Mouse (Mus musculus) midbrain, embryonic 13.5 days (tissue): Measurements from ENCODE around the gene Gclm. TPM values are rescaled to one million over a fixed set of nuclear protein-coding genes. Genes with fewer than 3 reads are reported as not detected.
"Not testable (repeated sequence)": the region's sequence is repeated elsewhere in the genome, so short reads cannot be mapped to it uniquely, and the experiment has no call there.

Source experiments
- ATAC-seq: fragments of 200-750 bp; cut with Nextera tagmentation; 2 replicates; pipeline ENCODE4 v1.8.0; 2017; ENCODE audit warnings: mild to moderate bottlenecking, moderate TSS enrichment, moderate library complexity
- H3K27ac ChIP-seq: fragments of 300-500 bp; sonication (generic); 2 replicates; pipeline ENCODE4 v1.5.1; 2015; ENCODE audit warnings: inconsistent platforms, mild to moderate bottlenecking, moderate library complexity
- H3K27me3 ChIP-seq: fragments of 300-500 bp; sonication (generic); 2 replicates; pipeline ENCODE4 v1.6.1; 2015; ENCODE audit warnings: mild to moderate bottlenecking, inconsistent platforms
- H3K36me3 ChIP-seq: fragments of 300-500 bp; sonication (generic); 2 replicates; pipeline ENCODE4 v1.6.1; 2015; ENCODE audit warnings: mild to moderate bottlenecking, inconsistent platforms
- H3K4me1 ChIP-seq: fragments of 300-500 bp; sonication (generic); replicated peaks from 2 replicates; pipeline ENCODE4 v1.6.1; 2015; ENCODE audit warnings: inconsistent platforms
- H3K4me2 ChIP-seq: fragments of 300-500 bp; sonication (generic); replicated peaks from 2 replicates; pipeline ENCODE4 v1.6.1; 2015; ENCODE audit warnings: moderate library complexity, mild to moderate bottlenecking, inconsistent platforms
- H3K4me3 ChIP-seq: fragments of 300-500 bp; sonication (generic); replicated peaks from 2 replicates; pipeline ENCODE4 v1.5.1; 2015; ENCODE audit warnings: mild to moderate bottlenecking, inconsistent platforms
- H3K9ac ChIP-seq: fragments of 300-500 bp; sonication (generic); replicated peaks from 2 replicates; pipeline ENCODE4 v1.6.1; 2015; ENCODE audit warnings: mild to moderate bottlenecking, inconsistent platforms
- H3K9me3 ChIP-seq: fragments of 300-500 bp; sonication (generic); 2 replicates; pipeline ENCODE4 v1.6.1; 2016; ENCODE audit warnings: mild to moderate bottlenecking, inconsistent platforms
- WGBS: fragments of 180-500 bp; shearing (Covaris S2); methylation state at CpG from one replicate; pipeline ENCODE4 v1.1.7; 2015; 5-methylcytosine and 5-hydroxymethylcytosine counted together
- polyA plus RNA-seq: library from polyadenylated mRNA; unstranded; fragments of >200 nt; fragmentation: Nextera tagmentation; extraction: Ambion mirVana; gene quantifications from 2 replicates; pipeline ENCODE4 v1.2.1, GENCODE M21; 2015

Gene Gclm
- polyA plus RNA-seq, 1 experiment from 2014 or later: 45.2 TPM

DNA sequence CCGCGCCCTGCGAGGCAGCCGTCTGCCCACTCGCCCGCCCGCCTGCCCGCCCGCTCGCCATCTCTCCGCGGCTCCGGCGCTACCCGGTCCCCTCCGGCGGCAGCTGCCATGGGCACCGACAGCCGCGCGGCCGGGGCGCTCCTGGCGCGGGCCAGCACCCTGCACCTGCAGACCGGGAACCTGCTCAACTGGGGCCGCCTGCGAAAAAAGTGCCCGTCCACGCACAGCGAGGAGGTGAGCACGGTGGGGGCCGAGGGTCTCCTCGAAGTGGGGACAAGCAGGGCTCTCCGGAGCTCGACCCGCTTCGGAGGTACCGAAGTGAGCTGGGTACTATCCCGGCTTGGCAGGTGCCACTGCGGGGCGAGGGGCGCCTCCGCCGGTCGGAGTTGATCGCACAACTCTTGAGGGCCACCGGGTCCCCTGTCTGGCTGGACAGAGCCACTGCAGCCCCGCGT lies 548 bp downstream of the Gclm start:
- Histone ChIP-seq H3K4me3 (peak overlapping the region; percentile 81), H3K27ac (peak overlapping the region; percentile 93), H3K9me3 (no peaks in the 10 kb centered on the region), H3K4me1 (peaks cover 19% of the 10 kb centered on the region), H3K4me2 (peak overlapping the region; percentile 62), H3K27me3 (no peaks in the 10 kb centered on the region), H3K36me3 (no peaks in the 10 kb centered on the region), H3K9ac (peak overlapping the region; percentile 92)
- 1% methylated on average over 37 of the region's 50 CpGs for WGBS
- peak; percentile 75 for ATAC-seq

DNA sequence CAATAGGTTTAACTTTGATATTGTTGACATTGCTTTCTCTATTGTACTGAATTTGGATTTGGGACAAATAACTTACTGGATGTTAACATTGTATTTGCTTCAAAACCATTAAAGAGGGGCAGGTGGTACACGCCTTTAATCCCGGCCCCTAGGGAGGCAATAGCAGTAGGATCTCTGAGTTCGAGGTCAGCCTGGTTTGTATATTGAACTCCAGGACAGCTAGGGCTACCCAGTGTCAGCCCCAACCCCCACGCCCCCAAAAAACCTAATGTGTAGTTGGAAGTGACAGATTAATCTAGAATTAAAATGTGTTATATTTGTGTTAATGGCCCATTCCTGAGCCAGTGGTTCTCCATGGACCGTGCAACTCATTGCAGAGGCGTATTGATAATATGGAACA lies 1.0 kb downstream of the Gclm start:
- 28% methylated on average over 6 of the region's 6 CpGs for WGBS
- H3K27me3 ChIP-seq: no peaks in the 10 kb centered on the region
- H3K9me3 ChIP-seq: no peaks in the 10 kb centered on the region
- H3K27ac ChIP-seq: no peak overlapping the region
- peak overlapping the region; percentile 81 for H3K4me3 ChIP-seq
- H3K4me2 ChIP-seq: peak overlapping the region; percentile 62
- H3K36me3 ChIP-seq: no peaks in the 10 kb centered on the region
- H3K4me1 ChIP-seq: peaks cover 19% of the 10 kb centered on the region
- no peak for ATAC-seq
- H3K9ac ChIP-seq: peak overlapping the region; percentile 92

DNA sequence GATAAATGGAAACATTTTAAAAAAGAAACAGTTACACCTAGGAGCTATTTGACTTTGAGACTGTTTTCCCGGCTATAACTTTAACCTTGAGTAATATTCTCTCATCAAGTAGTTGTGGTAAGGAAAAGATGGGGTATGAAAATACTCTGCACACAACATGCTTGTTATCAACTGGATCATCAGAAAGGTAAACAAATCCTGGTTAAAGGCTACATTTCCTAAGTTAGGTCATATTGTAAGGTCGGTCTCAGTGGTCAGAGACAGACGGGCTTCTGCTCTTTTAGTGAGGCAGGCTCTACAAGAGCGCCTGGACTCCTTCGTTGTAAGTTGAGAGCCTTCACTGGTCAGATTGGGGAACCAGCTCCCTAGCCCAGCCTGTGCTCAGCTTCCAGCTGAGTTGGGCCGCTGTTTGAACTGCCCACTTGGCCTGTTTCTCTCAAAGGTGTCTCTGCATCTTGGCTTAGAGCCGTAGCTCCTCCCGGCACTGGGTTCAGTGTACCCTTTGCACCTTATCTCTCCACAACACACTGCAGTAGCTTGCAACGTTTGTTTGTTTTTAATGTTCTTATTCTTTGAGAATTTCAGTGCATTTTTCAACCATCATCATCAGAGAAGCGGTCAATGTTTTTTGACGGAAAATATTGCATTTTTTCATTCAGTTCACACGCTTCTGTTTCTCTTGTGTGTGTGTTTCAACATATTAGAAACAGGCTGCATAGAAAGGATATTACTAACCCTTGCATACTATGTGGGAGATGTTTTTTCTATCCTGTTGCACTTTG lies 1.8 kb downstream of the Gclm start:
- Histone ChIP-seq H3K9ac (no peak overlapping the region), H3K4me2 (peak overlapping the region; percentile 62), H3K4me3 (peak overlapping the region; percentile 81), H3K4me1 (peaks cover 19% of the 10 kb centered on the region), H3K9me3 (no peaks in the 10 kb centered on the region), H3K27me3 (no peaks in the 10 kb centered on the region), H3K27ac (no peak overlapping the region), H3K36me3 (no peaks in the 10 kb centered on the region)
- ATAC-seq: no peak
- WGBS: 69% methylated on average over 12 of the region's 12 CpGs

DNA sequence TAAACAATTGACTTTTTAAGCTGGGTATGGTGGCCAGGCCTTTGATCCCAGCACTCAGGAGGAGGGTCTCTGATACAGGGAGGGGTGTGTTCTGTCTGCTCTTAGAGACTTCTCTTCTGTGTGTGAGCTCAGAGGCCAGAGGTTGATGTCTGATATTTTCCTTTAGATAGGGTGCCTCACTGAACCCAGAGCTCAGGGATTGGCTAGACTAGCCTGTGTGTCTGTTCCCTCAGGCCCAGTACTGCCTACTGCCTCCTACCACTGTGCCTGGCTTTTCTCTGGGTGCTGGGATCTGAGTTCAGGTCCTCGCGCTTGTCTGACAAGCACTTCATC lies 2.4 kb downstream of the Gclm start:
- WGBS: 93% methylated on average over 2 of the region's 2 CpGs
- Histone ChIP-seq H3K4me1 (peaks cover 19% of the 10 kb centered on the region), H3K27me3 (no peaks in the 10 kb centered on the region), H3K4me3 (0 out of 2 replicates have a peak overlapping the region, but pooled peaks have one; percentile 2), H3K27ac (no peak overlapping the region), H3K36me3 (no peaks in the 10 kb centered on the region), H3K9ac (no peak overlapping the region; the same call in 1 of the 2 replicates), H3K9me3 (no peaks in the 10 kb centered on the region), H3K4me2 (0 out of 2 replicates have a peak overlapping the region, but pooled peaks have one; percentile 62)
- no peak for ATAC-seq

DNA sequence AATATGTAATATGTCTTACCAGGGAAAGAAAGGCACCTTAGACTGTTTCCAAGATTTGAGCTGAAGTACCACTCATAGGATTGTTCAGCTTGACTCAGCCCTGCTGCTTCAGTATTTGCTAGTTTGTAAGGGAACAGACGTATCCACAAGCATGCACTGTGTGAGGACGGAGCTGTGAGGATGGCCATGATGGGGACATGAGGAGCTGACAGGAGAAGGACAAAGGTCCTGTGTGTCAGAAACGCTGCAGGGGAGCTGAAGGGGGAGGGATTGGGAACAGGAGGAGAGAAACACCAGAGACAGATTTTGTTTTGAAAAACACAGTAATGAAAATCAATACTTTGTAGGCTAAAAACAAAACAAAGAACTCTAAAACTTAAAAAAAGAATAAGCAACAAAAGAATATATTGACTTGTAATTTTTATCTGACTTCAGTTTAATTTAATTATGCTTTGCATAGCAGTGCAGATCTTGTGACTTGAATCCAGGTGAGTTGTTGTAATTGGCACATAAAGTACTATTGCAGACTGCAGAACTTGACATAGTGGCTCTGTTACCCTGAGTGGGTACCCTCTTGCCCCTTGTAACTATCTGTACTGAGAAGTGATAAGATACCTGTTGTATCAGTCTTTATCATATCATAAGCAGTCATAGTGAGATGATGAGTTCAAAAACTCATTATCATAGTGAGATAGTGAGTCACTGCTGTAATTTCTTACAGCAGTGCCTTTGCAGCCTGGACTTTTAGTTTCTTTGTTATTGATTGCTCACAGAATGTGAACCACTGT lies 7.3 kb downstream of the Gclm start:
- no peak overlapping the region for H3K4me2 ChIP-seq
- no peak for ATAC-seq
- H3K9ac ChIP-seq: no peak overlapping the region
- H3K9me3 ChIP-seq: no peaks in the 10 kb centered on the region
- H3K27me3 ChIP-seq: no peaks in the 10 kb centered on the region
- peaks cover 3% of the 10 kb centered on the region for H3K4me1 ChIP-seq
- 52% methylated on average over 3 of the region's 3 CpGs for WGBS
- 0 out of 2 replicates have a peak, but pooled peaks cover 3% of the 10 kb centered on the region for H3K36me3 ChIP-seq
- H3K4me3 ChIP-seq: no peak overlapping the region
- H3K27ac ChIP-seq: no peak overlapping the region

DNA sequence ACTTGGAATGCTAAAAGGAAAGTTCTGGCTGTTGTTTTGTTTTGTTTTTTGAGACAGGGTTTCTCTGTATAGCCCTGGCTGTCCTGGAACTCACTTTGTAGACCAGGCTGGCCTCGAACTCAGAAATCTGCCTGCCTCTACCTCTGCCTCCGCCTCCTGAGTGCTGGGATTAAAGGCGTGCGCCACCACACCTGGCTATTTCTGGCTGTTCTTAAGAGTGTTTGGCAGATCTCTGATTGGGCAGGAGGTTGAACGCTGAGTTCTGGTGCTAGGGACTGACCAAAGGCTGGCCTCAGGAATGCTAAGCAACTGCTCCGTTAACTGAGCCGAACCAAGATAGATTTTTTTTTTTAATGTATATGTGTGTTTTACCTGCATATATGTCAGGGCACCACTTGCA lies 8.7 kb downstream of the Gclm start:
- H3K4me1 ChIP-seq, H3K9ac ChIP-seq, ATAC-seq, H3K27ac ChIP-seq, H3K36me3 ChIP-seq, H3K4me2 ChIP-seq, H3K4me3 ChIP-seq, H3K27me3 ChIP-seq, H3K9me3 ChIP-seq: not testable (repeated sequence)
- 88% methylated on average over 7 of the region's 7 CpGs for WGBS

DNA sequence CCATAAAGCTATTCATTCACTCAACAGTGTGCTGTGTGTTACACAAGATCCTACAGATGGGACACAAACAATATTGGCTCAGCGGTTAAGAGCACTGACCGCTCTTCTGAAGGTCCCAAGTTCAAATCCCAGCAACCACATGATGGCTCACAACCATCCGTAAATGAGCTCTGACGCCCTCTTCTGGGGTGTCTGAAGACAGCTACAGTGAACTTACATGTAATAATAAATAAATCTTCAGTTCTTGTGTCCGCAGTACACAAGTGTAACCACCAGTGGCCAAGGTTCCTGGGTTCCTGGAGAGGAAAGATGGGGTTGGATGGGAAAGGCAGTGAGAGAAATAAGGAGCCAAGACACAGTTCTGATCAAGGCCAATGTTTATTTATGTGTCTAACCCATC lies 24.6 kb downstream of the Gclm start:
- Histone ChIP-seq H3K9ac (no peak overlapping the region), H3K4me1 (peaks cover 4% of the 10 kb centered on the region), H3K4me2 (no peak overlapping the region), H3K36me3 (peaks cover 12% of the 10 kb centered on the region), H3K27ac (no peak overlapping the region), H3K4me3 (no peak overlapping the region), H3K27me3 (no peaks in the 10 kb centered on the region), H3K9me3 (no peaks in the 10 kb centered on the region)
- ATAC-seq: no peak
- 75% methylated on average over 5 of the region's 5 CpGs for WGBS

DNA sequence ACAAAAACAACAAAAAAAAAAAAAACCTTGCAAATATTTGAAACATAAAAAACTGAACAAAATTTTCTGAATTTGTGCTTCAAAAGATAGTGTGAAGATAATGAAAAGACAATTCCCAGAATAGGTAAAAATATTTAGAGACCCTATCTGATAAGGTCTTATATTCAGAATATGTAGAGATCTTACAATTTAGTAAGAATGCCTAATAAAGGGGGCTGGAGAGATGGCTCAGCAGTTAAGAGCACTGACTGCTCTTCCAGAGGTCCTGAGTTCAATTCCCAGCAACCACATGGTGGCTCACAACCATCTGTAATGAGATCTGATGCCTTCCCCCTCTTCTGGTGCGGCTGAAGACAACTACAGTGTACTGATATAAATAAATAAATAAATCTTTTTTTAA lies 27.2 kb downstream of the Gclm start:
- peaks cover 30% of the 10 kb centered on the region for H3K4me1 ChIP-seq
- not testable (repeated sequence) for H3K4me3 ChIP-seq, H3K9ac ChIP-seq, ATAC-seq, H3K4me2 ChIP-seq, H3K27ac ChIP-seq, H3K27me3 ChIP-seq, H3K9me3 ChIP-seq
- peaks cover 23% of the 10 kb centered on the region for H3K36me3 ChIP-seq
- 78% methylated on average over 1 of the region's 1 CpGs for WGBS

DNA sequence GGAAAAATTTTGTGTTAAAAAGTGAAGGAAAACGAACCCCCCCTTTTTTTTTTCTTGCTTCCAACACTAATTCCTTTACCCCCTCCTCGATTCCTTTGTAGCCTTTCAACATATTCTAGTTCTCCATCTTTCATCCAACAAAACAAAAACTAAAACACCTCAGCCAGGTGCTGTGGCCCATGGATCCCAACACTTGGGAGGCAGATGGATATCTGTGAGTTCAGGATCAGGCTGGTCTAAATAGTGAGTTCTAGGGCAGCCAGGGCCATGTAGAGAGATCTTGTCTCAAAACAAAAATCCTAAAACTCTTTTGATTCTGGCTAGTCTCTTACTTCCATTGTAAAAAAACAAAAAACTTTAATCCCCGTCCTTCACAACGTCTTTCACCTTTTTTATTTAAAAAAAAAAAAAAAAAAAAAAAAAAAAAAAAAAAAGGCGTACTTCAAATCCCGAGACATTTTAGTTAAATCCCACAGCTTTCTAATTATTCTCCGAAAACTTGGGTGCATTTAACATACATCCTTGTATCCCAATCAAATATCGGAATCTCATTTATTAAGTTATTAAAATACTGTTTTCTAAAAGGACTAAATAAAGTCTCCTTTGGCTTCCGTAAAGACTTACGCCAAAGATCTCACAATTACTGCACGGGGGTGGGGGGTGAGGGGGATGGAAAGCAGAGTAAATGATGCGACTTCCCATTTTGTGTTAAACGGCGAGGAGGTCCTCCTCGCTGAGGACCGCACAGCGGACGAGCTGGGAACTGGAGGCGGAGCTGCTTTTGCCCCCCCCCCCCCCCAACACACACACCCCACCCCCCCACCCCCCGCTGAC lies 28.3 kb downstream of the Gclm start:
- no peak; the same call in 1 of the 2 replicates for ATAC-seq
- peak overlapping the region; percentile 77 for H3K4me3 ChIP-seq
- no peaks in the 10 kb centered on the region for H3K9me3 ChIP-seq
- no peaks in the 10 kb centered on the region for H3K27me3 ChIP-seq
- peak overlapping the region; percentile 25; the same call in 1 of the 2 replicates for H3K27ac ChIP-seq
- 9% methylated on average over 20 of the region's 20 CpGs for WGBS
- H3K4me2 ChIP-seq: peak overlapping the region; percentile 41
- peak overlapping the region; percentile 36; the same call in 1 of the 2 replicates for H3K9ac ChIP-seq
- peaks cover 34% of the 10 kb centered on the region for H3K36me3 ChIP-seq
- H3K4me1 ChIP-seq: peaks cover 39% of the 10 kb centered on the region

DNA sequence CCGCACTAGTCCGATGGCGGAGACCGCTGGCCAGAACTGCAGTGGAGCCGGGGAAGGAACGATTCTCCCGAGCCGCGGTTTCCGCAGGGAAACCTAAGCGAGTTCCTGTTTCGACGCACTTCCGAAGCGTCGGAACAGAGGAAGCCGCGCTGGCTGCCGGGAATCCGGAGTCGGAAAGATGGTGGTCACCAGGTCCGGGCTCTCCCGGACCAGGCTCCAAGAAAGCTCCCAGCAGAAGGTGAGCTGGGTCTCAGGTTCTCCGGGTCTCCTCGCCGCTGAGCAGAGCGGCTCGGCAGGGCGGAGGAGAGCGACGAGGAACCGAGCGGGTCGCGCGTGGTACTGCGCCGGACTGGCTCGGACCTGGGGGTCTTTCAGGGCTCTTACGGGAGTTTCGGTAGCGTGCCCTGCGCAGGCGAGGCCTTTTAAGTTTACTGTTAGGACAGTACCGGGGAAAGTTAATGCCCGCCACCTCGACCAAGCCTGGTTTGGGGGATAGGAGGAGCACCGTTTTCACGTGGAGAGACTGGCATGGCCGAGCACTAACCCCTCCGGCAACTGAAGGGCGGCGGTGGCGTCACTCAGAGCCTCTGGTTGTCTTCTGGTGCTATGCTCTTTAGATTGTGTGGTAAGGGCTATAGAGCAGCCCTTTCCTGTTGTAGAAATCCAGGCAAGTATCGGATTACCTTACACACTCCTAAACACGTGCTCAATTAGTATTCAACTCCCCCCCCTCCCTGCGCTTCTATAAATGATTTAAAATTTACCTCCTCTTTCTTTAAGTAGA lies 29.1 kb downstream of the Gclm start, which contains the start of gene Dnttip2:
Gene Dnttip2, plus strand, starts transcription at position 148 of the 784 bp plus-strand sequence.
- Histone ChIP-seq H3K4me3 (peak within 1 kb of the TSS; percentile 77), H3K27ac (peak within 1 kb of the TSS; percentile 54), H3K4me1 (peaks cover 39% of the 10 kb centered on the region), H3K27me3 (no peaks in the 10 kb centered on the region), H3K36me3 (peaks cover 42% of the 10 kb centered on the region), H3K9ac (peak within 1 kb of the TSS; percentile 82), H3K4me2 (peak within 1 kb of the TSS; percentile 92), H3K9me3 (no peaks in the 10 kb centered on the region)
- under 1% methylated on average over 57 of the region's 57 CpGs for WGBS
- ATAC-seq: peak; percentile 97

DNA sequence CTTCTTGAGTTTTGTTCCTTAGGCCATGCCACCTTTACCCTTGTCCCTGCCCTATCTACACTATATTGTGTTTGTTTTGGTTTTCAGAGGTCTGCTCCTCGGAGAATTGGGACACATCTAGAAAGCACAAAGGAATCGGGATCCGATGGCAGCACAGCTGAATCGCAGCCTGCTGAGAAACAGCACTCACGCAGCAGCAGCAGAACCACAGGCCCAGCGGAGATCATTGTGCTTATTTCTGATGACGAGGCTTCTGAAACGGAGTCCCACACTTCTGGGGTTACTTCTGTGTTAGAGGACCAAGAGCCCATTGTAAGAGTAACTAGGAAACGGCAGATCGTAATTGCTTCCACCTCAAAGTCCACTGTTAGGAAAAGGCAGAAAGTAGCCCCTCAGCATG lies 29.8 kb downstream of the Gclm start:
- Histone ChIP-seq H3K4me2 (peak overlapping the region; percentile 92), H3K9ac (peak overlapping the region; percentile 82), H3K27me3 (no peaks in the 10 kb centered on the region), H3K27ac (no peak overlapping the region), H3K4me3 (peak overlapping the region; percentile 77), H3K36me3 (peaks cover 48% of the 10 kb centered on the region), H3K4me1 (peaks cover 39% of the 10 kb centered on the region), H3K9me3 (no peaks in the 10 kb centered on the region)
- WGBS: 75% methylated on average over 10 of the region's 10 CpGs
- no peak for ATAC-seq
